Mouse (Mus musculus): ENCODE data around the gene Trmt61a. TPM values are rescaled to one million over a fixed set of nuclear protein-coding genes. Genes with fewer than 3 reads are reported as not detected.

Trmt61a gene
- 4.2 TPM for polyA plus RNA-seq (2015; fragmentation: Illumina TruSeq; extraction: RNeasy Lipid Tissue Mini Kit (QIAGEN cat#74804); ENCODE audit: insufficient read depth, low replicate concordance)

GRCm38 (mm10) chr12:111677882-111678669, at the start of gene Trmt61a:
Gene Trmt61a, plus strand, starts transcription at chr12:111678105.

GRCm38 (mm10) chr12:111672176-111672575, 5.7 kb upstream of the Trmt61a start, which contains the start of gene Ckb:
Gene Ckb, minus strand, starts transcription at chr12:111672338.

GRCm38 (mm10) chr12:111713004-111713651, 35.2 kb downstream of the Trmt61a start, which contains the start of the genes Bag5 and Apopt1:
Gene Bag5, minus strand, starts transcription at chr12:111713257.
Gene Apopt1, plus strand, starts transcription at chr12:111713261.

Other genes with a start within 250 kb of the Trmt61a start
- gene Tnfaip2, start 235.6 kb upstream of the Trmt61a start, polyA plus RNA-seq (2015; fragmentation: Illumina TruSeq; extraction: RNeasy Lipid Tissue Mini Kit (QIAGEN cat#74804); ENCODE audit: insufficient read depth, low replicate concordance), result 21.0 TPM
- 0.59 TPM for gene Gm266, start 192.3 kb upstream of the Trmt61a start, polyA plus RNA-seq (2015; fragmentation: Illumina TruSeq; extraction: RNeasy Lipid Tissue Mini Kit (QIAGEN cat#74804); ENCODE audit: insufficient read depth, low replicate concordance)
- gene Eif5, start 140.1 kb upstream of the Trmt61a start, polyA plus RNA-seq (2015; fragmentation: Illumina TruSeq; extraction: RNeasy Lipid Tissue Mini Kit (QIAGEN cat#74804); ENCODE audit: insufficient read depth, low replicate concordance), result 461 TPM
- gene Mark3, start 103.6 kb upstream of the Trmt61a start, polyA plus RNA-seq (2015; fragmentation: Illumina TruSeq; extraction: RNeasy Lipid Tissue Mini Kit (QIAGEN cat#74804); ENCODE audit: insufficient read depth, low replicate concordance), result 67.2 TPM
- gene Ckb, start 5.8 kb upstream of the Trmt61a start, polyA plus RNA-seq (2015; fragmentation: Illumina TruSeq; extraction: RNeasy Lipid Tissue Mini Kit (QIAGEN cat#74804); ENCODE audit: insufficient read depth, low replicate concordance), result 11.0 TPM
- gene Bag5, start 35.2 kb downstream of the Trmt61a start, polyA plus RNA-seq (2015; fragmentation: Illumina TruSeq; extraction: RNeasy Lipid Tissue Mini Kit (QIAGEN cat#74804); ENCODE audit: insufficient read depth, low replicate concordance), result 18.8 TPM
- 33.6 TPM for gene Apopt1, start 35.2 kb downstream of the Trmt61a start, polyA plus RNA-seq (2015; fragmentation: Illumina TruSeq; extraction: RNeasy Lipid Tissue Mini Kit (QIAGEN cat#74804); ENCODE audit: insufficient read depth, low replicate concordance)
- 55.0 TPM for gene Klc1, start 80.7 kb downstream of the Trmt61a start, polyA plus RNA-seq (2015; fragmentation: Illumina TruSeq; extraction: RNeasy Lipid Tissue Mini Kit (QIAGEN cat#74804); ENCODE audit: insufficient read depth, low replicate concordance)
- 1.9 TPM for gene Xrcc3, start 135.8 kb downstream of the Trmt61a start, polyA plus RNA-seq (2015; fragmentation: Illumina TruSeq; extraction: RNeasy Lipid Tissue Mini Kit (QIAGEN cat#74804); ENCODE audit: insufficient read depth, low replicate concordance)
- 10.6 TPM for gene Zfyve21, start 136.1 kb downstream of the Trmt61a start, polyA plus RNA-seq (2015; fragmentation: Illumina TruSeq; extraction: RNeasy Lipid Tissue Mini Kit (QIAGEN cat#74804); ENCODE audit: insufficient read depth, low replicate concordance)
- gene Ppp1r13b, start 230.0 kb downstream of the Trmt61a start, polyA plus RNA-seq (2015; fragmentation: Illumina TruSeq; extraction: RNeasy Lipid Tissue Mini Kit (QIAGEN cat#74804); ENCODE audit: insufficient read depth, low replicate concordance), result 21.9 TPM

Data from spleen, adult 10 weeks (tissue).